Mouse (Mus musculus): Measurements from ENCODE around the gene Ly86.

Gene Ly86

DNA sequence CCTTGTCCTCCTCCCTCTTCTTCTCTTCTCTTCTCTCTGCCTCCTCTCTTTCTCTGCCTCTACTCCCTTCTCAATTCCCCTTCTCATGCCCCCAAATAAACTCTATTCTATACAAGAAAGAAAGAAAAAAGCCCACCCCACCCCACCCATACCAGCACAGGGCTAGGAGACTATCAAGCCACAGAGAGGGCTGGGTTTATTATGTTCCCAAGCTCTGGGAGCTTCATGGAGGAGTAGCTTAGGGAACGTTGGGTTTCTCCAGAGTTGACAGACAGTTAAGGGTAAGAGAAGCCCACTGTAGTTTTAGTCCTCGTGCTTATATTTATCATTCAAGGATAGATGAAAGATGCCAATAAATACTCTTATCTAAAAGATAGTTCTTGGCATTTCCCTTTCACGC lies 88.7 kb downstream of the Ly86 start:
- DNase-seq: no peak

DNA sequence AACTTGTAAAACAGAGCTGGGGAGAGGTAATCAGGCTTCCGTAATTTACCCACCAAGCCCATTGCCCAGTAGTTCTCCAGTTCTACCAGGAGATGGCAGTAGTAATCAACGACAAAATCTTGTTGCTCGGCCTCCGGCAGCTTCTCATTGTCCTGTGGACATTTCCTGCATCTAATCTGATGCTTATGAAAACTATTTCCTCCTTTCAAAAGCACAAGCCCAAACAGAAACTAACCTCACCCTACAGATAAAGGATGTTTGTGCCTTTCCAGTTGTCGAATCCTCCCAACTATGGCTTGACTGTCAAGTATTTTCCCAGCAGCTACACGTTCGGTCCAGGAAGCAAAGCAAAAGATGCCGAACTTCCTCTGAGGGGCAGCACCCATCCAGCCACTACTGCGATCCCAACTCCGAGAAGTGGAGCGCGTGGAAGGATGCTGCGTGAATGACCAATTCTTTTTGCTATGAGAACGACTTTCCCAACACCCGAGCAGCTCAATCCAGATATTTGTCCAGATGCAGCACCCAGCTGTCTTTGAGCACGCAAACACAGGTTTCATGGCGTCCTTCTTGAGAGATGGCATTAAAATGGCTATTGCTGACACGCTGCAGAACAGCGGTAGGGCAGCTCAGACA lies 89.2 kb downstream of the Ly86 start:
- DNase-seq: peak; percentile 89

DNA sequence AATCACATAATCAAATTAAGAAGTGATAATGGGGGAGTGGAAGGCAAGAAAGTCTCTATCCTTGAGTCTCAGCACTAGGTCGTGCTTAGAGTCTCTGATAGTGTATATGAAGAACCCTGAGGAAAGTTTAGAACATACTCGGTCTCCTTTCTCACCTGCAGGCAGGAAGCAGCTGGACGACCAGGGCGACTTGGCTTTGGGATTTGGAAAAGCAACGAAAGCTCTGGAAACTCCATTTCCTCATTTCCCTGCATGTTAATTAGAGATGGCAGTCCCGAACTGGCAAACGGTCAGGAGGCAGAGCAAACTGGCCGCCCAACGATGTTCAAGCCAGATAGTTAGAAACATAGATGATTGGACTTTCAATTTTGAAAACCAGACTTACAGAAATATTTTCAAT lies 89.8 kb downstream of the Ly86 start:
- no peak for DNase-seq

DNA sequence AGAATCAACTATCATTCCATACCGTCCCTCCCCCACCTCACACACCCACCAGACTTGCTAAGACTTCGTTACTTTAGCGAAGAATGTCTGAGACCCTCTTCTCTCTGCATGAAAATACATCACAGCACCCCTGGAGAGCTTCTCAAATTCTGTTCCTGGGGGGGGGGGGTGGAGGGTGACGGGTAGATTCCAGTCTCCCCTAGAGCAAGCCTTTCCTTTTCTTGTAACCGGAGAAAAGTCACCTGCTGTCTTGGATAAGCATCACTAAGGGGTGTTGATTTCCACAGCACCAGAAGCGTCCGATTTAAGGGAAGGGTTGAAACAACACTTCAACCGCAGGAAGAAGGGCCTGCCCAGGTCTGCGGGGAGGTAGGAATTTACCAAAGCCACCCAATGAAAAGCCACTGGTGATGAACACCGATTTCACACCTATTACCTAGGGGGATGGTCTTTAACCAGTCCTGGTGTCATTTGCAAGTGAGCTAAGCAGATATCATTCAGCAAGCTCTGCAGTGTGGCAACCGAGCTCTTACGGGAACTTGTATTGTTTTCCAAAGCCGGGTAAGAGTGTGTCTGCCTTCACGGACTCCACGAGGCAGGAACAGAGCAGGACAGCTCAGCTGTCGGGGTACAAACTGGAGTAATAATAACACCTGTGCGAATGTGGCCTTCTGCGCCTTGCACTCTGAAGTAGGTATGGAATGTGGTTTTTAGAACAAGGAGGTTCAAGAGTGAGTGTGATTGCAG lies 91.4 kb downstream of the Ly86 start:
- no peak for DNase-seq

DNA sequence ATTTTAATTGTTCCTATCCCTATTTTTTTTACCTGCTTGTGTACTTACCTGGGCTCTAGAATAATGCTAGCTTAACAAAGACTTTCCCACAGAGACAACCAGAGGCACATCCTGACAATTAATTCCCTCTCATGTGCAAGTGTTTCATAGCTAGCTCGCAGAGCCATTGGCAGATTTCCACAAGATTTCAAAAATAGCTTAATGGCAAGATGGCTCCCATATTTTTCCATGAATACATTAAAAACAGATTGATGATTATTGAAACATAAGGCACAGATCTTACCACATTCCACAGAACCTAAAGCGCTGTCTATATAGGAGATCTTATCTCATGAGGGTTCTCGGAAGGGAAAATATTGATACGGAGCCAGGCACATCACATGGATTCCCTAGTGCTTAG lies 93.8 kb downstream of the Ly86 start:
- no peak for DNase-seq

DNA sequence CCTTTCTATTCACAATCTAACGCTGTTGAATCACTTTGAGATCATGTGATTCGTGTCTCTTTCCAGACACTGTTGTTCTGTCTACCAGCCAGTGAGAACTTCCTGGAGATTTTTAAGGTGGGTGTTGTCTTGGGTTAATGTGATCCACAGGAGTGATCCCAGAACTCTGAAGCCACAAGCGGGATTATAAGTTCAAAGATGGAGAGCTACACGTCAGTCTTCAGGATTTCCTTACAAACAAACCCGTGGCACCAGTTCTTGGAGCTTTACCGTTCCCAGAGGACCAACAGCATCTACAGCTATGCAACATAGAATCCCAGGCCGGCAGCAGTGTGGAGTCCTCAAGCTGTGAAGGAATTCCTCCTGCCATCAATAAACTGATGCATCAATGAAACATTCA lies 94.5 kb downstream of the Ly86 start:
- no peak for DNase-seq

DNA sequence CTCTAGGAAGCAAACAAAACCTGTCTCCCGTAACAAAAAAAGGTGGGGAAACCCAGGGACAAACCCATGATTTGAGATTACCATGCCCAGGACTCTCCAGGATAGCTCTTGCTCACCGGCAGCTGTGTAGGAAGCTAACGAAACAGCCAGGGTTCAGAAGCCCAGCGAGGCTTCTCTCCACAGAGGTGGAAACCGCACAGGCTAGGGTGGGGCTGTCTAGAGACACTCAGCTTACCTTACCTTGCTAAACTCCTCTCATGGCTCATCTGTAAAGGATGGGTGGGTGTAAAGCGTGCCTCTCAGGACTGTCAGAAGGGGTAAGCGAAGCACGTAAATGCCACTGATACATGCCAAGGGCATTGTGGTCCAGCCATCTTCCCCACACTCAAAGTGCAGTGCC lies 94.9 kb downstream of the Ly86 start:
- DNase-seq: no peak

DNA sequence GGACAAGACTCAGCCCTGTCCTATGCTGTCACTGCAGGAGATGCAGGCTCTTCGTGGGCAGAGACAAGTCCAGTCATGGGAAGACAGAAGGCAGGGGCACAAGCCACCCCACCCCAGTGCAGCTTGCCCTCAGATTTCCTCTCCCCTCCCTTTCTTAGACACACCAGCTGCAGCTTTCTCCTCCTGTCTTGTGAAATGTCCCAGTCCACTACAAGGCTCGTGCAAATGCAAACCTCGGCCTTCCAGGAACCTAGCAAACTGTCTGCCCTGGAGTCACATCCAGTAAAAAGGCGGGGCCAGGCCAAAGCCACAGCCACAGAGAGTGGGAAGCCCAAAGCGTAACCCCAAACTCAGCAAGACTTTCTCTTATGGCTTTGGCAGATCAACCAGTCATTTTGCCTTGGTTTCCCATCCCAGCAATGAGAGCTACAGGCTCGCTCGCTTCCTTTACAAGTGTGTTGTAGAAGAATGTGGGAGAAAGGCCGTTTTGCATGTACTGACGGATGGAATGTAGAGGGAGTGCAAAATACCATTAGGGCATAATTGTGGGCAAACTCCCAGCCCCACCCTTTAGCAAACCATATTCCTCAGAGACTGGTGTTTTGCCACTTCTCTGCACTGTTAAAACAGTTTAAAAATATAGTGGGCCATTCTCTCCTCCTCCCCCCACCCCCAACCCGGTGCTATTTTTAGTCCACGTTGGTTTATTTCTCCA lies 95.7 kb downstream of the Ly86 start:
- no peak for DNase-seq

DNA sequence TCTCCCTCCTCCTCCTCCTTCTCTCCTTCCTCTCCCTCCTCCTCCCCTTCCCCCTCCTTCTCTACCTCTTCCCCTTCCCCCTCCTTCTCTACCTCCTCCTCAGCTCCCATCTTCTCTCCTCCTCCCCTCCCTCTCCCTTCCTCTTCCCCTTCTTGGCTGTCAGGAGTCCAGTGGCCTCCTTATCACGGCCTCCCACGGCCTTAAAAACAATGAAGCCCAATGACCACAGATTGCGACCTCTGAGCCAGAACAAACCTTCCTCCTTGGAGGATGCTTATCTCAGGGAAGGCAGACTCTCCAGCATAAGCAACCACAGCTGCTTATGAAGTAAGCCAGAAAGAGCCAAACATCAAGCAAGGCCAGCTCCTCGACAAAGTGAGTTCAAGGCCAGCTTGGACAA lies 97.0 kb downstream of the Ly86 start:
- no peak for DNase-seq

DNA sequence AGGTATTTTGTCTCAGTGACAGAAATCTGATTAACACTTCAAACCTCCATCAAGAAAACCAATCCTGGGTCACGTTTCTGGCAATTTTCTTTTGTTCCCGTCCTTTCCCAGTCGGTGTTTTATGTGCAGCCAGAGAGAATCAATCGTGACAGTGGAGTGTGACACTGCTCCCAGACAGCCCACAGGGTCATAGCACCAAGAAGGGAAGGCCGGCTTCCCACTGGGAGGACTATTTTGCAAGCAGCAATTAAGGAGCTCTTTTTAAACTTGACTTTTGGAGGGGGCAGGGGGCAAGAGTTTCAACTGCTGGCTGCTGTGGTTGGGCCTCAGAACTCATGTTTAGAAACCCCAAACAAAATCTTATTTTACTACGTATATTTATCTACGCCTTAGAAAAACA lies 97.5 kb downstream of the Ly86 start:
- no peak for DNase-seq

DNA sequence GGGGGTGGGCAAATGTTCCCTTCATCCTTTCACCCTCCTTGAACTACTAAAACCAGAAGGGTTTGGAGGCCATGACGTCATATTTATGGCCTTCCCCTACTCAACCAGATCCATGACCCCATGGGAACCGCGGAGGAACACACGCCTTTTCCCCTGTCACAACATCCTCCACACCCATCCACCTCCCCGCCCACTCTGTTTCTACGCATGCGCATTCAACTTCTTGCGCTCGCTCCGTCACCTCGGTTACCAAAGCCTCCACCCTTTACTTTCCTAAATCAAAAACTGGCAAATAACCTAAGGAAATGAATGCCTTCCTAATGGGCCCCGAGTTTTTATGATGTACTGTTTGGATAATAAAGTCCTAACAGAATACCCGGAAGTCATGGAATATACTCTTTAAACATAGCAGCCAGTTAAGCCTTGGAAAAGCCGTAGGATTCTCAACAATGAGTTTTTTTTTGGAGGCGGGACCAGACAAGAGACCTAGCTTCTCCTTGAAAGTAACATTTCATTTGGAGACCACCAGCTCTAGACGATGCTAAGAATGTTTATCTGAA lies 101.8 kb downstream of the Ly86 start:
- no peak for DNase-seq

DNA sequence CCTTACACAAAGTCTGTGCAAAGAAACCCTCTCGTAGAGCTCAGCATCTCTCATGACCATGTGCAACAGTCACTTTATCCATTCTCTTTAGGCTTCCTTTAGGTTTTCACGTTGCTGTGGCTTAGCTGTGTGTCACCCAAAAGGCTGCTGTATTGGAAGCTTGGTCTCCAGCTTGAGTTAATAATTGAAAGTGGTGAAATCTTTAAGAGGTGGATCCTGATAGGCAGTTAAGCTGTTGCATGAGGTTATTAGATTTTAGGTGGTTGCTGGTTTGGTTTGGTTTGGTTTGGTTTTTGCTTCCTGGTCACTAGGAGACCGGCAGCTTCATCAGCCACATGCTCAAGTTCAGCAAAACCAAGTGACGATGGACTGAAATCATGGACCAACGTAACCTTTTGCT lies 106.0 kb downstream of the Ly86 start:
- no peak for DNase-seq

DNA sequence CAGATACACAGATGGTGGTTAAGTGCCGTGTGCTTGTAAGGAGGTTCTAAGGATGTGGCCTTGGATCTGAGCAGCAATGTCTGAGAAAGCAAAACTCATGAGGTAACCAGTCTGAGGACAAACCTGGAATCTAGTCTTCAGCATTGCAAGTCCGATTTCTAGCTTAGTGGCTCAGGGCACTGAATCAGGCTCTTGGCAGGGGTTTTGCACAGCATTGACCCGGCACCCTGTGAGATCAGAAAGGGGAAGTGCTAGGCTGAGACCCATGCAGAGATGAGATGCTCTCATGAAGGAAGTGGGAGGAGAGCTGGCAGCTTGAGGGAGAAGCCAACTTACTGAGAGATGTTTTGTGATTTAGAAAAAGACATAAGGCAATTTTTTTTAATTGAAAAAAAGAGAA lies 106.5 kb downstream of the Ly86 start:
- DNase-seq: no peak

DNA sequence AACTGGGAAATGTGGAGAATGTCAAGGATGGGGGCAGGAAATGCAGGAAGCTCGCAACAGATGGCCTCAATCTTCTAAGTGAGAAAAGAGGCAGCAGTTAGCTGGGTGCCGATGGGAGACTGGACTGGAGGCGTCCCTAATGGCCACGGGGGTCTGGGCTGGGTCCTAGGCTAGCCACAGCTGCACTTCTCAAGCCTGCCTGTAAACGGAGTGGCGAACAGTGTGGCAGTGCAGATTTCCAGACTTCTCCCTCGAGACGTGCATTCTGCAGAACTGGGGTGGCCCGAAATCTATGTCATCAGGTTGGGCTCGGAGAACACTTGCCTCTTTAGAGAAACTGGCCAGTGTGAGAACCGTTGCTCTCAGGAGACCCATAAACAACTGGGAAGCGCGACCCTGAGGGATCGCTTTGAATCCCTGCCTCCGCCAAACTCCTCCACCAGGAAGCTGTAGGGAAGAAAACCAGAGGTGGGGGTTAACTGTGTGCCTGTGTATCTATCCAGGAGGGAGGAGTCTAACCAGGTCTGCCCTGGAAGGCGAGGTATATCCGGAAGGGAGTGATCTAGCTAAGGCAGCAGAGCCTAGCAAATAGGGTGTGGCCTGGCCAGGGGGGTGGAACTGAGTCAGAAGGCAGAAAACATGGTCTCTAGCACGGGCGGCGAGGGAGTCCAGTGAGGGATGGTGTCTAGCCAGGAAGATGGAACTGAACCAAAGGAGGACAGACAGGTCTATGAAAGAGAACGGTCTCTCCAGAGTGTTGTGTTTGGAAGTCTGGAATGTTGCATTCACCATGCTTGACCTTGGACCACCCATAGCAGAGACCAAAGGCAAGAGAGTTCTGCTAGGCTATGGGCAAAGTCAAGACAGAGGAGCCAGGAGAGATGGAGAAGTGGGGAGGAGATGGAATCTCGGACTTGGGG lies 107.3 kb downstream of the Ly86 start:
- DNase-seq: peak; percentile 57

DNA sequence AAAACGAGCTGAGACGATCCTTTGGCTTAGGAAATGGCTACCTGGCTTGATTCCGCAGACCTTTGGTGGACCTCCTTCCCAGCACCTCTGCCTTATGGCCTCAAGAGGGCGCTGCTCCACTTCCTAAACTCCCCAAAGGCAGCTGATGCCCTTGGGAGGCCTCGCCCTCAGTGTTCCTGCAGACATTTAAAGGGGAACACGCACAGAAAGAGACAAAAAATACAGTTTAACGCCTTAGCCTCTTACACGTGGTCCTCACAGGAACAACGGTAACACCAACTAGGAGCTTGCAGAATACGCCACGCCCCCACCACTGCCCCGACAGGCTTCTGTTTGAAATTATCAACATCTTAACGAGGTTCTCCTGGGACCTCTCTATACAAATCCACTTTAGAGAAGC lies 108.2 kb downstream of the Ly86 start:
- peak; percentile 95 for DNase-seq

DNA sequence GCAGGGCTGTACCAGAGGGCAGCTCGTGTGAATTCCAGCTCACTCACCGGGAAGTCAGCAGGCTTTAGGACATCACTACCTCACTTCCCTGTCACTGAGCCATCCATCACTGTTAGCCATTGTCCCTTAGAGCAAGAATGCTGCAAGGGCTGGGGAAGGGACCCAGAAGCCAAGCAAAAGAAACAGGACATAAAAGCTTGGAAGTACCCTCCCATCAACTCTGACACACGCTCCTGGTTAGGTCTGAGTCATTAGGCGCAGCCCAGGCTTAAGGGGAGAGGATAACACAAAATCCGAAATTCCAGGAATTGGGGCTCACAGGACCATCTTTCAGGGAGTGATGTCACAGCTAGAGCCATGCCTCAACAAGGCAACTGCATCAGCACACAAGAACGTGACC lies 109.3 kb downstream of the Ly86 start:
- no peak for DNase-seq

DNA sequence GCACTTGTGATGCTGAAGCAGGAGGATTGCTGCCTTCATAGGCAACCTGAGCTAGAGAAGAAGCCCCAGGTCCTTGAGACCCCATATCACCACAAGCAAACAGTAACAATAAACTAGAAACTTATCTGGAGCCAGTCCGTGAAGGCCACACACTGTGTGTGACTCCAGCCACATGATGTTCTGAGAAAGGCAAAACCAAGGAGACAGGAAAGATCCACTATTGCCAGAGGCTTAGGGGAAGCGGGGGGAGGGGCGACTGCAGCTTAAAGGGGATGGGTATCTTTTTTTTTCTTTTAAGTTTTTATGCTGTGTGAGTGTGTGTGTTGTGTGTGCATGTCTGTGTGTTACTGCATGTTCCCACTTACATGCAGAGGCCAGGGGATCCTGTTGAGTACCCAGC lies 110.6 kb downstream of the Ly86 start:
- no peak for DNase-seq

DNA sequence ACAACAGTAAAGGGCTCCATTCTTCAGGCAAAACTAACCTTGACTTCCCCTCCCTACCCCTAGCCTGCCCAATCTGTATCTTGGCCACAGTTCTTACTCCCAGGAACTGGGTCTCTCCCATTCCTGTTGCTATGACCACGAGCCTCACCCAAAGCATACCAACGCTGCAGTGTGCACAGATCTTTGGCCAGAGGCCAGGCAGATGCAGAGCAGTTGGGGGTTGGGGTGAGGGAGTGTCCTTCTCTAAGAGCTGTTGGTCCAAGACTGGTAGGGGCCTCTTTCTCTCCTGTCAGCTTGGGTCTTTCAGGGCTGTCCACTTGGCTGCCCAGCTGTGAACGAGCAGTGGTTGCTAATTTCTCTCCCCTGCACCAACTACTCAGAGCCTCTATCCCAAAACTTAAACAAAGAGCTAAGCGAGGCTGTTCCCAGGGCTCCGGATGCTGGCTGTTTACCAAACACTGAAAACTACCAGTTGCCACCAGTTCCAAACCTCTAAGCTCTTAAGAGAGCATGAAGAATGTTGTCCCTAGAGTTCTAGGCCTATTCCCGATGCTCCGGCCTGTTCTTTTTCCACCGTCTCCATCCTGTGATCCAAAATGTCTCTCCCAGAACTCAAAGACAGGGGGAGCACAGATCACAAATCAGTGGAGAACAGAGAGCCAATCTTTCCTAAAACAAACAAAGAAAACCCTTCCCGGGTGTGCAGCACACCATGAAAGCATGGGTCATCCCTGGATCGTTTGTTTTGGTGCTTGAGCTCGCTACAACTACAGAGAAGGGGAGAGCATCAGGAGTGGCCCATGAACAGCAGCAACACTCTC lies 112.2 kb downstream of the Ly86 start:
- DNase-seq: peak; percentile 95

DNA sequence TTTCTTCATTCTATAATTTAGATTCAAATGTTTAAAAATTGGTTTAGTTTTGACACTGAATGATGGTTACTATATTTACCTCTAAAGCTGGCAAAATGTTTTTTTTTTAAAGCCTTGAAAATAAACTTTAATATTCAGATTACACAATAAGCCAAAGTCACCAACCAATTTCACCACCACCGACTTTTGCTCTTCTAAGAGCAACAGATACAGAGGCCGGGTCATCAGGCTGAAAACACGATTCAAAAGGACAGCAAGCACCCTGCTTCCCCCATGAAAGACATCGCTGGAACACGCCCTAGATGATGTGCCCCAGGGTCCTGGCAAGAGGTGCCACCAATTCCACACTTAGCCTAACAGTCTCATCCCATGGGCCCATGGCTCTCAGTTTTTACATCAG lies 113.5 kb downstream of the Ly86 start:
- DNase-seq: no peak

DNA sequence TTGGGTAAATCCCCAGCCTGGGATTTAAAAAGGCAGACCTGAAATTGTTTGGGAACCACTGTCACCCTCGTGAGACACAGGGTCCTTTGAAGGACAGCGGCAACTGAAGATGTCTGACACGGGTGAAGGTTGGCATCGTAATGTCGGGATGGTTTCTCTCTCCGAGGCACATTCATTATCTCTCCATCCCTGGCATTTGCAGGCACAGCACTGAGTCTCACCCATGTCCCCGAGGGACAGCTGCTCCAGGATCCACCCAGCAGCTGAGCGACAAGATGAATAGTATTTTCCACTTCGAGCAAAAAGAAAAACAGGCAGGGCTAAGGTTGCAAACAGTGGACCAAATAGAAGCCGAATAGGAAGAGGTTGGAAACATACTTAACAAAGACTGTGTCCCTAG lies 114.0 kb downstream of the Ly86 start:
- no peak for DNase-seq

DNA sequence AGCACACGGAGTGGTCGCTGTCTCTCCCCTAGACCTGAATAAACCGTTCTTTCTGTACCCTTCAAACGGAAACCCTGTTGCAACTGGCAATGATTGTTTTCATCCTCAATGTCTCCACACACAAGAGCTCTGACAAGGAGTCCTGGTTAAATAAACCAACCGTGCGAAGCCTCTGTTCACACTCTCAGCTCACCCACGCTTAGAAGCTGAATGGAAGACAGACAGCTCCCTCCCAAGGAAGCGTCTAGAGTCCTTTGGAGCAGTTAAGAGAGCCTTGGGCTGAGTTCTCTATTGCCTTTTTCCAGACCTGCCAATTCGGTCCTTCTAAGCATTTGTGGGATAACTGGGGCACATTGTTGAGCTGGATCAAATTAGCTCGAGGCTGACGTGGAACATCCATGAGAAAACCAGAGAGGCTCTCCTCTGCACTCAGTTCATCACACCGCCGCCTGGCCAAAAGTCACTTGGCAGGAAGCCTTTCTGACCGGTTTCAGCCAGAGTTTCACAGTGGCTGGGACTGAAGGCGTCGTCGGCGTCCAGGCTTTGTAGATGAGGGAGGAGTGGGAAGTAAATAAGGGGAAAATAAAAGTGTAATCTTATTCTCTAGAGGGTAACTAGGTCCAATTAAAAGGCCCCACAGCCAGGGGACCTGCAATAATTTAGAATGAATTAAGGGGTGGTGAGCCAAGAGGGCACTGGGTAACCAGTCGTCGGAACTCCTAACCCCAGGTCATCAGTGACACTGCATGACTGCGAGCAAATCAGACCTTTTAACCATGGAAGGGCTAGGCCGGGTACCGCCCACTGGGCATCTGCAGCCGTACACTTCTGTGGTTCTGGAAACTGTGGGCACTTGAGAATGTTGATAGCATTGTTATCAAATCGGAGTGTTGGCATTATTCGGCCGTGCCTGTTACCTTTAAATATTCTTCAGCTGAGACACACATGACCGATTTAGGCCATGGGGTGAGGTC lies 115.2 kb downstream of the Ly86 start:
- DNase-seq: no peak
